Mouse (Mus musculus) hindbrain, embryonic 12.5 days (tissue): ENCODE measurements around the gene Atxn1. TPM values are rescaled to one million over a fixed set of nuclear protein-coding genes. Genes with fewer than 3 reads are reported as not detected.

Experiments used
- ATAC-seq: fragments of 200-750 bp; cut with Nextera tagmentation; 2 replicates; pipeline ENCODE4 v1.8.0; 2017; ENCODE audit warnings: moderate TSS enrichment; ENCODE audit not compliant: low FRiP score
- H3K27ac ChIP-seq: fragments of 300-500 bp; sonication (generic); 2 replicates; pipeline ENCODE4 v1.5.1; 2016; ENCODE audit warnings: mild to moderate bottlenecking
- H3K27me3 ChIP-seq: fragments of 300-500 bp; sonication (generic); 2 replicates; pipeline ENCODE4 v1.6.1; 2016; ENCODE audit warnings: mild to moderate bottlenecking
- H3K36me3 ChIP-seq: fragments of 300-500 bp; sonication (generic); 2 replicates; pipeline ENCODE4 v1.6.1; 2016; ENCODE audit warnings: mild to moderate bottlenecking
- H3K4me1 ChIP-seq: fragments of 300-500 bp; sonication (generic); 2 replicates; pipeline ENCODE4 v1.6.1; 2016
- H3K4me2 ChIP-seq: fragments of 300-500 bp; sonication (generic); replicated peaks from 2 replicates; pipeline ENCODE4 v1.6.1; 2016; ENCODE audit warnings: mild to moderate bottlenecking
- H3K4me3 ChIP-seq: fragments of 300-500 bp; sonication (generic); 2 replicates; pipeline ENCODE4 v1.5.1; 2016; ENCODE audit warnings: mild to moderate bottlenecking
- H3K9ac ChIP-seq: fragments of 300-500 bp; sonication (generic); 2 replicates; pipeline ENCODE4 v1.6.1; 2016; ENCODE audit warnings: mild to moderate bottlenecking, moderate library complexity
- H3K9me3 ChIP-seq: fragments of 300-500 bp; sonication (generic); replicated peaks from 2 replicates; pipeline ENCODE4 v1.6.1; 2016; ENCODE audit warnings: mild to moderate bottlenecking
- WGBS: fragments of 180-500 bp; shearing (Covaris S2); methylation state at CpG from one replicate; pipeline ENCODE4 v1.1.7; 2016; 5-methylcytosine and 5-hydroxymethylcytosine counted together
- polyA plus RNA-seq: library from polyadenylated mRNA; unstranded; fragments of >200 nt; fragmentation: Nextera tagmentation; extraction: Ambion mirVana; gene quantifications from 2 replicates; pipeline ENCODE4 v1.2.1, GENCODE M21; 2016

Gene Atxn1
- 5.0 TPM in 2 replicates for polyA plus RNA-seq

DNA sequence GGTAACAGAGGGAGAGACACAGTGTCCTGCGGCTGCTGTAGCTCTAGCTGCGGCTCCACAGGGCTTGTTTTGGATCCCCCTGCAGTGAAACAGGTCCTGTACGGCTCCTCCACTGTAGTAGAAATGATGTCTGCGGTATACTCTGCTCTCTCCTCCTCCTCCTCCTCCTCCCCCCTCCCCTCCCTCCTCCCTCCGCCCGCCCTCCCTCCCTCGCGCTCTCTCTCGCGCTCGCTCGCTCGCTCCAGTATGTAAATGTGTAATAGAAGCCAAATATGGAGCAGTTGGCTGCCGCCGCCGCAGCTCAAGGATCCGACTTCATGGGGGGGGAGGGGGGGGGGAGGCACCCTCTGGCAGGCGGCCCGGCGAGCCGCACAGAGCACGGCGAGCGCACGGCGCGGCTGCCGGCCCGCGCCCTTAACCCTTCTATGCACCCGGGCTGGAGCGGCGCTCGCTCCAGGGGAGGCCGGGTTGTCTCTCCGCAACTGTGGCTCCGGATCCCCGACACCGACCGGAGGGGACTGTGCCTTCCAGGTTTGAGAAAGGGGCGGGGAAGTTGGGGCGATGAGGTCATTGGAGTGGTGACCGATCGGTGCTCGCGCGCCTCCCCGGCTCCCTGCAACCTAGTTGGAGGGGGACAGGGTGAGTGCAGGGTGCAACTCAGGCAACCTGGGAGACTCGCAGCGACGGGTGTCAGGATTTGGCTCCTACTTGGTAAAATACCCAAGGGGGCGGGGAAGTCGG lies at the start of gene Atxn1:
Gene Atxn1, minus strand, starts transcription at position 156 of the 741 bp plus-strand sequence.
- H3K4me1 ChIP-seq, result peaks cover 40% of the 10 kb centered on the region
- 1% methylated on average over 36 of the region's 53 CpGs for WGBS

DNA sequence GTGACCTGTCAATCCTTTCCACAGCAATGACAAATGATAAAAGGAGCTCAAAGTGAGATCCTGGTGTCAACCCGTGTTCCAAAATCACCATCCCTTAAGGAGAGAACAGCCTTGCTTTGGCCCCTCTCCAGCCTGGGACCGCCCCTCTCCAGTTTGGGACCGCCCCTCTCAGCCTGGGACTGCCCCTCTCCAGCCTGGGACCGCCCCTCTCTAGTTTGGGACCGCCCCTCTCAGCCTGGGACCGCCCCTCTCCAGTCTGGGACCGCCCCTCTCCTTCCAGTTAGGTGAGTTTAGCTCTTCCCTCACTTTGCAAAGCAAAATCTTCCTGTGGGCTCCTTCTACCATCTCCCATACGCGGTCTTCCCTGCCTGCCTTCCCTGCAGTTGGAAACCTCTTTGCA lies 46.4 kb upstream of the Atxn1 start:
- Histone ChIP-seq H3K27ac (no peak overlapping the region), H3K27me3 (peaks cover 3% of the 10 kb centered on the region; the same call in 1 of the 2 replicates), H3K4me2 (no peak overlapping the region), H3K36me3 (no peaks in the 10 kb centered on the region), H3K9me3 (no peaks in the 10 kb centered on the region), H3K4me1 (peaks cover 20% of the 10 kb centered on the region), H3K9ac (no peak overlapping the region), H3K4me3 (no peak overlapping the region)
- WGBS, result 34% methylated on average over 9 of the region's 9 CpGs
- no peak for ATAC-seq

More for the DNA sequence above, at the start of gene Atxn1:
- no peaks in the 10 kb centered on the region for H3K9me3 ChIP-seq
- ATAC-seq, result peak; percentile 77
- peak within 1 kb of the TSS; percentile 93 for H3K9ac ChIP-seq
- no peaks in the 10 kb centered on the region for H3K36me3 ChIP-seq
- peaks cover 10% of the 10 kb centered on the region for H3K27me3 ChIP-seq
- peak within 1 kb of the TSS; percentile 84 for H3K4me2 ChIP-seq
- peak within 1 kb of the TSS; percentile 73 for H3K4me3 ChIP-seq
- peak within 1 kb of the TSS; percentile 96 for H3K27ac ChIP-seq

DNA sequence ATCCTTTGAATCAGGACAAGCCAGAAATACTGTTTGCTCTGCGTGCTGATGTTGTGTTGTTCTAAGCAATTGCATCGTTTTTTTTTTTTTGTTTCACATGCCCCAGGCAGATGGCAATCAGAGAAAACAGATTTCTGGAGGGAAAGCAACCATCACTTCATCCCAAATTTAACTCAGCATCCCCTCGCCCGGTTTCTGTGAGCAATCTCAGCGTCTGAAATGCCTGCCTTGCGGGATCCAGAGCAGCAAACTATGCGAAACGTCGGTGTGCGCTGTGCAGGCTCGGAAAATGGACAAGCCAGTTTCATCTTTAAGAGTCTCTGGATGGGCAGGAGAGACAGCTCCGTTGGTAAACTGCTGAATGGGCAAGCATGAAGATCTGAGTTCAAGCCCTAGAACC lies 45.3 kb upstream of the Atxn1 start:
- H3K36me3 ChIP-seq, result no peaks in the 10 kb centered on the region
- ATAC-seq, result no peak
- no peak overlapping the region for H3K9ac ChIP-seq
- no peak overlapping the region for H3K4me3 ChIP-seq
- H3K27ac ChIP-seq, result no peak overlapping the region
- H3K9me3 ChIP-seq, result no peaks in the 10 kb centered on the region
- H3K4me2 ChIP-seq, result no peak overlapping the region
- peaks cover 28% of the 10 kb centered on the region for H3K4me1 ChIP-seq
- 82% methylated on average over 12 of the region's 12 CpGs for WGBS
- peaks cover 3% of the 10 kb centered on the region; the same call in 1 of the 2 replicates for H3K27me3 ChIP-seq

DNA sequence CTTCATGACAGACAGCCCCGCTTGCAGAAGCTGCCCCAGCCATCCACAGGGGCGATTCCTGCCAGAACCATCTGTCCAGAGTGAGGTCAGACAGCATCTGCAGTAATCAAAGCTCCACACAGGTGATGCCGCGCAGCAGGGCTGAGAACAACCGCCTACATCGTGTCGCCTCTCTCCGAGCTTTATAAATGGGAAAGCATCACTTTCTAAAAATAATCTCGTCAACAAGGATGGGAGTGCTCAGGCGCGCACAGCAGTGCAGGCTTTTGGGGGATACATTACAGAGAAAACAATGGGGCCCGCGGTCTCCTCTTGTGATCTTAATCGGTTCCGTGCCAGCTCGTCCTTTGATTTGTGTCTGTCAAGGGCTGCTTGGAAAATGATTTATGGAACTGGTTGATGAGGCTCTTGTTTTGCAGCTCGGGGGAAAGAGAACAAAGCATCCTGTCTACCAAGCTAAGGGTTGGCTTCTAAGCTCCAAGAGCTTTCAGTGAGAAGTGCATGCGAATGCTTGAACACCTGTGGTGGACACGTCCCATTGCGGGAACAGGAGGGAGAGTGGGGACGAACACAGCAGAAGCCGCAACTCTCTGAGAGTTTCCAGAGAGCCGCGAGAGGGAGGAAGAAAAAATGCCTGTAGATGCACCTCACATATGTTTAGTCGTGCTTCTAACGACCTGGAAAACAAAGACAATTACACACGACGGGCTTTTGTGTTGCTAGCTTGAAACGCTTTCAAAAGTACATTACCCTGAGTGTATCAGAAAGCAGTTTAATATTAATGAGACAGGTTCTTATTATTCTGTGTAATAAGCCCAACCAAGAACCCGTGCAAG lies 44.2 kb upstream of the Atxn1 start:
- Histone ChIP-seq H3K4me3 (peak overlapping the region; percentile 20; the same call in 1 of the 2 replicates), H3K4me1 (peaks cover 28% of the 10 kb centered on the region), H3K9me3 (no peaks in the 10 kb centered on the region), H3K27ac (peak overlapping the region; percentile 57), H3K9ac (peak overlapping the region; percentile 4; the same call in 1 of the 2 replicates), H3K27me3 (peaks cover 3% of the 10 kb centered on the region; the same call in 1 of the 2 replicates), H3K36me3 (no peaks in the 10 kb centered on the region), H3K4me2 (peak overlapping the region; percentile 50)
- 0 out of 2 replicates have a peak, but pooled peaks have one; percentile 46 for ATAC-seq
- WGBS, result 6% methylated on average over 30 of the region's 30 CpGs

DNA sequence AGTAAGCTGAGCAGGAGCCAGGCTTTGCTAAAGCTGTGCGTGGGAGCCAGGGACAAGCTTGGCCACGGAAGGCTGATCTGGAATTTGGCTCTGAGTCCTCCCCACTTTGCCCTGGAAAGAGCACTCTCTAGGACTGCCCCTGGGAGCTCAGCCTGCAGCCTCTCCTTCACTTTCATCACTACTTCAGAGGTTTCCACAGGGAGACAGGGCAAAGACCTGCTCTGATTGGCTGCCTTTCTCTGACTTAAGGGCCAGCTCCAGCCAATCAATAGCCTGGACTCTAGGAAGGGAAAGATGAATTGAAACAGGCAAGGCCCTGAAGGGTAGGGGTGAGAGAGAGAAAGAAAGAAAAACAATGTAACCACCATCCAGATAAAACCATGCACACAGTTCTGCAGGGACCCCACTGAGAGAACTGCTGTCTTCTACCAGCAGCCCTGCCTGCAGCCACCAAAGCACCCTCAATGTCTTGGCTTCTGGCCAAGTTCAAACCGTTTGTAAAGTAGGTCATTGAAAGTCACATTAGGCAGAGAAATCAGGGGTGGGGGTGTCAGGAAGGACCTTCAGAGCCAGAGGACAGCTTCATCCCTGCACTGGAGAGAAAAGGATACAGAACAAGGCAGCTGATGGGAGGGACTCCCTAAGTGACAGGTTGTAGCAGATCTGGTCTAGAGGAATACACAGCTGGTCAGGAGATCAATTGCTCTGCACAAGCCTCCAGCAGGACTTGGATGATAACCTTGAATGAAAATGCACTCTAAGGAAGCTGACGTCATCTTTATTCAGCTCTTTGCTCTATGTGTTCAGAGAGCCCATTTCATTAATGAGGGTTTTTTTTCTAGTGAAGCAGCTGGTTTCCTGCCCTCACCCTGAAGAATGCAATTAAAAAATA lies 41.6 kb upstream of the Atxn1 start:
- 11% methylated on average over 4 of the region's 4 CpGs for WGBS
- Histone ChIP-seq H3K36me3 (no peaks in the 10 kb centered on the region), H3K9me3 (no peaks in the 10 kb centered on the region), H3K4me3 (no peak overlapping the region), H3K4me2 (peak overlapping the region; percentile 32), H3K9ac (no peak overlapping the region), H3K27ac (peak overlapping the region; percentile 57; the same call in 1 of the 2 replicates), H3K27me3 (peaks cover 3% of the 10 kb centered on the region; the same call in 1 of the 2 replicates), H3K4me1 (peaks cover 28% of the 10 kb centered on the region)
- ATAC-seq, result peak; percentile 85

DNA sequence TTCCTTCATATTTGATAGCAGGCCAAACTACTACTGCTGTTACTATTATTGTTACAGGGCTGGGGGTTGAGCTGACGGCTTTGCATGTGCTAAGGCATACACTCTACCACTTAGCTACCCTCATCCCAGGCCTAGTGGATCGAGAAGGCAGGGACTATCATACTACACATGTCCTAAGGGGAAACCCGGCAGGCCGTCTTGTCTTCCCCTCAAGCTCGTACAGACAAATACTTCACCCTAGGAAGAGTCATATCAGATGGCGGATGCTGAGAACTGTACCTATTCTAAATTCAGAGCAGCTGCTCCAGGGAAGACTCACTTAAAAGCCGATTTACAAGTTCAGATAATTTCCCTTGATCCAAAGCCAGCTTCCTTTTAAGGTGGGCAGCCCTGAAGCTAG lies 40.8 kb upstream of the Atxn1 start:
- 71% methylated on average over 7 of the region's 7 CpGs for WGBS
- no peak for ATAC-seq
- no peaks in the 10 kb centered on the region for H3K27me3 ChIP-seq
- peak overlapping the region; percentile 32 for H3K4me2 ChIP-seq
- H3K27ac ChIP-seq, result 0 out of 2 replicates have a peak overlapping the region, but pooled peaks have one; percentile 57
- no peaks in the 10 kb centered on the region for H3K9me3 ChIP-seq
- peaks cover 28% of the 10 kb centered on the region for H3K4me1 ChIP-seq
- no peak overlapping the region for H3K4me3 ChIP-seq
- no peaks in the 10 kb centered on the region for H3K36me3 ChIP-seq
- H3K9ac ChIP-seq, result no peak overlapping the region

DNA sequence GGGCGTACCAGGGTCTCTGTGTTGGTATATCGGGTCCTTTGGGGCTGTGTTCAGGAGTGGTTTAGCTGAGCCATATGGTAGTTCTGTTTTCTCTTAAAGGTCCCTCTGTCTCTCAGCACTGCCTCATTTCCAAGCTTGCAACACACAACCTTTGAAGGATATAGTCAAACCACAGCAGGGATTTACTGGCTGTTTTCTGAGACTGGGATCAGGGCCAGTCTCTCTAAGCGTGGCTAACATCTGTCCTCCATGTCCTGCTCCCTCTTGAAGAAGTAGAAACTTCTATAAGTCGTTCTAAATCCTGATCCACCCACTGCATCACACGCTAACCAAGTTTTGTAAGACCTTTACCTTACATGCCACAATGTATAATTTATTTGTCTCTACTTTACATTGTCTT lies 36.5 kb upstream of the Atxn1 start:
- Histone ChIP-seq H3K4me1 (peaks cover 9% of the 10 kb centered on the region), H3K9ac (no peak overlapping the region), H3K4me3 (no peak overlapping the region), H3K27ac (no peak overlapping the region), H3K9me3 (no peaks in the 10 kb centered on the region), H3K4me2 (no peak overlapping the region), H3K36me3 (no peaks in the 10 kb centered on the region), H3K27me3 (no peaks in the 10 kb centered on the region)
- WGBS, result 87% methylated on average over 5 of the region's 5 CpGs
- no peak for ATAC-seq

DNA sequence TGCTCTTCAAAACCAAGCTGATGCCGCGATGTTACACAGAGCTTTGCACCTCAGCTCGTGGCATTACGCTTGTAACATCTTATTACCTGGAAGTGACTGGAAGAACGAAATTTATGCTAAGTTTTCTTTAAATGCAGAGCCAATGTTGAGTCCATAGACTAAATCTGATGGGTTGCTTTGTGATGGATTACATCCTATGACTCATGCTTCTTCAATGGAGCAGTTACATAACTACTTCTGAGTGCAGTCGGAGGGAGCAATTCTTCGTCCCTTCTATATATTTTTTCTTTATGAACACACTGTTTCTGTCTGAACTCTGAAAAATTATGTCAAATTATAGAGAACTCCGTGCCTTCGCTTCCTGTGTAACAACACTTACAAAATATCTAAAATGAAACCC lies 28.1 kb upstream of the Atxn1 start:
- H3K4me2 ChIP-seq, result no peak overlapping the region
- no peak overlapping the region for H3K4me3 ChIP-seq
- no peaks in the 10 kb centered on the region for H3K9me3 ChIP-seq
- no peak for ATAC-seq
- H3K27ac ChIP-seq, result no peak overlapping the region
- no peak overlapping the region for H3K9ac ChIP-seq
- WGBS, result 91% methylated on average over 9 of the region's 9 CpGs
- no peaks in the 10 kb centered on the region for H3K36me3 ChIP-seq
- H3K27me3 ChIP-seq, result no peaks in the 10 kb centered on the region
- H3K4me1 ChIP-seq, result no peaks in the 10 kb centered on the region

DNA sequence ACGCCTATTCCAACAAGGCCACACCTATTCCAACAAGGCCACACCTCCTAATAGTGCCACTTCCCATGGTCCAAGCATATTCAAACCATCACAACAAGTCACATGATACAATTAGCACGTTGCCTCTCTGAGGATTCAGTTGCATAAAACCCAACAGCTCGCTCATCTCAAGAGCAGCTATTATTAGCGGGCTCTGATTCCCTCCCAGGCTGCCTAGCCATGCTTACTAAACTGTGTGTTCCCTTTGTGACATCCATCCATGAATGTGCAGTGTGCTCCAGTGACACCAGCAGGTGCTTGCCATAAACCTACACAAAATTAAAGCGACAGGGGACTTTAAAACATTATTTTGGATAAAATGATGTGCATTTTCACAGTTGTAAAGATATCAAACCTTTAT lies 25.7 kb upstream of the Atxn1 start:
- no peak overlapping the region for H3K4me2 ChIP-seq
- no peak overlapping the region for H3K9ac ChIP-seq
- no peak overlapping the region for H3K27ac ChIP-seq
- no peaks in the 10 kb centered on the region for H3K9me3 ChIP-seq
- H3K4me3 ChIP-seq, result no peak overlapping the region
- no peaks in the 10 kb centered on the region for H3K27me3 ChIP-seq
- H3K4me1 ChIP-seq, result no peaks in the 10 kb centered on the region
- H3K36me3 ChIP-seq, result no peaks in the 10 kb centered on the region
- no peak for ATAC-seq
- 85% methylated on average over 5 of the region's 5 CpGs for WGBS

DNA sequence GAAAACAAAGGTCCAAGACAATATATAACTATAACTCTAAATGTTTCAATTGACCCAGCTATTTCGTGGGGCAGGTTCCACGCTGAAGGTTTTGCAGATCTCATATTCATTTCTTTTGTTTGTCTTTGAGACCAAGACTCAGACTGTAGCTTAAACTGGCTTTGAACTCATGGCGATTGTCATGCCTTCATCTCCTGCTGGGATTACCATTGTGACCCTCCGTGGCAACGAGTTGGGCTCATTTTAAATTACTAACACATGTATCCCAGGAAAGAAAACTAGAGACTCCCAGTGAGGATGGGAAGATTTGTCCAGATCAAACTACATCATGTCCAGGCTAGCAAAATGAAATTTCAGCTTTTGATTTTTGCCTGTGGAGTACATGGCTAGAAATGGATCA lies 14.4 kb upstream of the Atxn1 start:
- H3K4me2 ChIP-seq, result no peak overlapping the region
- 31% methylated on average over 5 of the region's 5 CpGs for WGBS
- no peak overlapping the region for H3K9ac ChIP-seq
- H3K4me3 ChIP-seq, result no peak overlapping the region
- ATAC-seq, result no peak
- 0 out of 2 replicates have a peak, but pooled peaks cover under 1% of the 10 kb centered on the region for H3K4me1 ChIP-seq
- H3K9me3 ChIP-seq, result no peaks in the 10 kb centered on the region
- no peaks in the 10 kb centered on the region for H3K36me3 ChIP-seq
- H3K27ac ChIP-seq, result no peak overlapping the region
- H3K27me3 ChIP-seq, result no peaks in the 10 kb centered on the region

DNA sequence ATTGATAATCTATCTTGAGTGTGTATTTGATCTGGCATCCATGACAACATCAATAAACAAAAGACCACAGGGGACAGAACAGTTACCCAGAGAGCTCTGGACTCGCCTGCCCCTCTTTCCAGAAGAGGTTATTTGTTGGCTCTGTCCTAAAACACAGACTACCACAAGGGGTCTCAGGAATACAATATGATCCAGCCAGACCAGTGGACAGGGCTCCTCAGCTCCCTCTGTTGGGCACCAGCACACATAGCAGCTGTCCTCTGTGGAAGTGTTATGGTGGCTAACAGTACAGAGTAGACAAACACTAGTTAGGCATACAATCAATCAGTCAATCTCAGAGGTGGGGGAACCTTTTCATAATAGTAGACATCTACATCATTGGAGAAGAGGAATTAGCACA lies 12.1 kb upstream of the Atxn1 start:
- Histone ChIP-seq H3K4me2 (no peak overlapping the region), H3K4me3 (no peak overlapping the region), H3K9me3 (no peaks in the 10 kb centered on the region), H3K9ac (no peak overlapping the region), H3K36me3 (no peaks in the 10 kb centered on the region), H3K27ac (no peak overlapping the region), H3K27me3 (no peaks in the 10 kb centered on the region), H3K4me1 (0 out of 2 replicates have a peak, but pooled peaks cover 3% of the 10 kb centered on the region)
- no peak for ATAC-seq
- WGBS, result 13% methylated on average over 1 of the region's 1 CpGs
